Mouse (Mus musculus) midbrain, embryonic 15.5 days (tissue): ENCODE measurements around the gene Ston2. TPM values are rescaled to one million over a fixed set of nuclear protein-coding genes. Genes with fewer than 3 reads are reported as not detected.

Experiments
- ATAC-seq: fragments of 200-750 bp; cut with Nextera tagmentation; replicated peaks from 2 replicates; pipeline ENCODE4 v1.8.0; 2017; ENCODE audit warnings: moderate TSS enrichment
- H3K27ac ChIP-seq: fragments of 300-500 bp; sonication (generic); 2 replicates; pipeline ENCODE4 v1.5.1; 2015; ENCODE audit warnings: mild to moderate bottlenecking, inconsistent platforms
- H3K27me3 ChIP-seq: fragments of 300-500 bp; sonication (generic); replicated peaks from 2 replicates; pipeline ENCODE4 v1.6.1; 2015; ENCODE audit warnings: inconsistent platforms
- H3K36me3 ChIP-seq: fragments of 300-500 bp; sonication (generic); replicated peaks from 2 replicates; pipeline ENCODE4 v1.6.1; 2015; ENCODE audit warnings: inconsistent platforms
- H3K4me1 ChIP-seq: fragments of 300-500 bp; sonication (generic); 2 replicates; pipeline ENCODE4 v1.6.1; 2015; ENCODE audit warnings: inconsistent platforms
- H3K4me2 ChIP-seq: fragments of 300-500 bp; sonication (generic); 2 replicates; pipeline ENCODE4 v1.6.1; 2015; ENCODE audit warnings: inconsistent platforms, mild to moderate bottlenecking, moderate library complexity
- H3K4me3 ChIP-seq: fragments of 300-500 bp; sonication (generic); 2 replicates; pipeline ENCODE4 v1.5.1; 2015; ENCODE audit warnings: mild to moderate bottlenecking, inconsistent platforms
- H3K9ac ChIP-seq: fragments of 300-500 bp; sonication (generic); 2 replicates; pipeline ENCODE4 v1.6.1; 2015; ENCODE audit warnings: mild to moderate bottlenecking, inconsistent platforms
- H3K9me3 ChIP-seq: fragments of 300-500 bp; sonication (generic); 2 replicates; pipeline ENCODE4 v1.6.1; 2016; ENCODE audit warnings: inconsistent platforms
- WGBS: fragments of 180-500 bp; shearing (Covaris S2); methylation state at CpG from one replicate; pipeline ENCODE4 v1.1.7; 2015; ENCODE audit warnings: mixed read lengths; 5-methylcytosine and 5-hydroxymethylcytosine counted together
- polyA plus RNA-seq: library from polyadenylated mRNA; unstranded; fragments of >200 nt; fragmentation: Nextera tagmentation; extraction: Ambion mirVana; gene quantifications from 2 replicates; pipeline ENCODE4 v1.2.1, GENCODE M21; 2015

Ston2 gene
- polyA plus RNA-seq, 1 experiment from 2014 or later, result 5.5 TPM

DNA sequence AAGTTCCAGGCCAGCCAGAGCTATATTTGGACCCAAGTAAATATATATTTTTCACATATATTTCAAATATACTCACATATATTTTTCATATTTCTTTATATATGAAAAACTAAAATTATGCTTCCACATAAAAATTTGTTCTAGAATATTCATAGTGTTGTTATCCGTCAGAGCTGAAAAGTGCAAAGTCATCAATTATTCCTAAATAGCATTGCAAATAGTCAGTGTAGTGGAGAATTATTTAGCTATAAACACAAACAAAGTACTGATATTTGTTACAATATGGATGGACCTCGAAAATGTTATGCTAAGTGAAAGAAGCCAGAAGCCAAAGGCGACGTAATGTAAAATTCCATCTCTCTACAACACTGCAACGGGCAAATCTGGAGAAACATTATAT is 6.8 kb downstream of the Ston2 start:
- H3K27ac ChIP-seq, result no peak overlapping the region
- WGBS, result 89% methylated on average over 5 of the region's 5 CpGs

GRCm38 (mm10) chr12:91780531-91780930 is 7.7 kb downstream of the Ston2 start:
- H3K9me3 ChIP-seq, result no peaks in the 10 kb centered on the region
- no peak overlapping the region for H3K27ac ChIP-seq
- H3K4me3 ChIP-seq, result no peak overlapping the region
- no peak for ATAC-seq
- peaks cover 12% of the 10 kb centered on the region for H3K4me1 ChIP-seq
- H3K4me2 ChIP-seq, result no peak overlapping the region
- 89% methylated on average over 3 of the region's 3 CpGs for WGBS
- H3K9ac ChIP-seq, result no peak overlapping the region
- no peaks in the 10 kb centered on the region for H3K36me3 ChIP-seq
- H3K27me3 ChIP-seq, result no peaks in the 10 kb centered on the region

More for the DNA sequence above, 6.8 kb downstream of the Ston2 start:
- H3K4me2 ChIP-seq, result no peak overlapping the region
- no peaks in the 10 kb centered on the region for H3K9me3 ChIP-seq
- no peaks in the 10 kb centered on the region for H3K27me3 ChIP-seq
- peaks cover 12% of the 10 kb centered on the region for H3K4me1 ChIP-seq
- no peak for ATAC-seq
- no peak overlapping the region for H3K4me3 ChIP-seq
- no peaks in the 10 kb centered on the region for H3K36me3 ChIP-seq
- no peak overlapping the region for H3K9ac ChIP-seq

DNA sequence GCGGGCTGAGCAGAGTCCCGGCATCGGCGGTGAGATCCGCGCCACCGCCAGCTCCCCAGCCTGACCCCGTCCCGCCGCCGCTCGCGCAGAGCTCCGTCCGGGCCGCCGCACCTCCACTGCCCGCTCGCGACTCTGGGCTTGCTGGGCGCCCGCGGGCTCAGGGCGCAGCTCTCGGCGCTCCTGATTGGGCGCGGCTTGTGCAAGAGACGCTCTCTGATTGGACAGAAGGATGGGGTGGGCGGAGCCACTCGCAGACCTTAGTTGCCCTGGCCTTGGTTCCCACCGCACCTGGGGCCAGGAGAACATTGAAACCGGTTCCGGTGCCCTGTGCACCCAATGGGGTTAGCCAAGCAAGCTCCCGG is 9.2 kb downstream of the Ston2 start:
- H3K27ac ChIP-seq, result peak overlapping the region; percentile 62
- H3K9me3 ChIP-seq, result no peaks in the 10 kb centered on the region
- H3K36me3 ChIP-seq, result no peaks in the 10 kb centered on the region
- peaks cover 12% of the 10 kb centered on the region for H3K4me1 ChIP-seq
- WGBS, result under 1% methylated on average over 35 of the region's 35 CpGs
- peak overlapping the region; percentile 85 for H3K4me3 ChIP-seq
- peak; percentile 96 for ATAC-seq
- H3K27me3 ChIP-seq, result no peaks in the 10 kb centered on the region
- H3K4me2 ChIP-seq, result peak overlapping the region; percentile 99
- H3K9ac ChIP-seq, result peak overlapping the region; percentile 54

GRCm38 (mm10) chr12:91778211-91779003 is 9.8 kb downstream of the Ston2 start:
- WGBS, result under 1% methylated on average over 51 of the region's 51 CpGs
- Histone ChIP-seq H3K4me1 (peaks cover 12% of the 10 kb centered on the region), H3K27ac (peak overlapping the region; percentile 62), H3K4me2 (peak overlapping the region; percentile 99), H3K9me3 (no peaks in the 10 kb centered on the region), H3K27me3 (no peaks in the 10 kb centered on the region), H3K36me3 (no peaks in the 10 kb centered on the region), H3K9ac (peak overlapping the region; percentile 54), H3K4me3 (peak overlapping the region; percentile 85)
- ATAC-seq, result peak; percentile 89

DNA sequence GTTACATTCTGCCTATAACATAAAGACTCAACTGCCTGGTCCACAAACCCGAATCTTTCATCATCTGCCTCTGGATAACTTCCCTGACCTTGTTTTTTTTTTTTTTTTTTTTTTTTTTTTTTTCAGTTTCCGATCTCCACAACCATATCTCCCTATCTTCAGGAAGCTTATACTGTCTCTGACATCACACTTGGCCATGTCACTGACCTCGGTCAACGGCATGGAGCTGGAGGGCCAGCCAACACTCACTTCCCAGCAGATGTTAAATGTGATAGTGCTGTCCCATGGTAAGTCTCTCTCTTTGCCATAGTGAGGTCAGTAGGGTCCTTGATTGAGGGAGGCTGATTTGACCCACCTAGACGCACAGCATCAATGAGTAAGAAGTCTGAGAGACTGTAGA is 11.8 kb downstream of the Ston2 start:
- H3K9ac ChIP-seq, result no peak overlapping the region
- ATAC-seq, result no peak
- H3K9me3 ChIP-seq, result no peaks in the 10 kb centered on the region
- no peaks in the 10 kb centered on the region for H3K36me3 ChIP-seq
- WGBS, result 91% methylated on average over 5 of the region's 5 CpGs
- peaks cover 12% of the 10 kb centered on the region for H3K4me1 ChIP-seq
- H3K4me2 ChIP-seq, result no peak overlapping the region
- H3K4me3 ChIP-seq, result no peak overlapping the region
- H3K27me3 ChIP-seq, result no peaks in the 10 kb centered on the region
- H3K27ac ChIP-seq, result no peak overlapping the region

GRCm38 (mm10) chr12:91774811-91775284 is 13.3 kb downstream of the Ston2 start:
- Histone ChIP-seq H3K9ac (no peak overlapping the region), H3K4me3 (no peak overlapping the region), H3K4me2 (no peak overlapping the region), H3K4me1 (peaks cover 12% of the 10 kb centered on the region), H3K27me3 (no peaks in the 10 kb centered on the region), H3K36me3 (no peaks in the 10 kb centered on the region), H3K27ac (no peak overlapping the region), H3K9me3 (no peaks in the 10 kb centered on the region)
- 77% methylated on average over 8 of the region's 8 CpGs for WGBS
- ATAC-seq, result no peak

- peaks cover 7% of the 10 kb centered on the region for H3K4me1 ChIP-seq
- H3K9me3 ChIP-seq, result no peaks in the 10 kb centered on the region
- no peak overlapping the region for H3K27ac ChIP-seq
- no peaks in the 10 kb centered on the region for H3K36me3 ChIP-seq
- no peak overlapping the region for H3K4me3 ChIP-seq
- no peaks in the 10 kb centered on the region for H3K27me3 ChIP-seq
- no peak overlapping the region for H3K9ac ChIP-seq
- WGBS, result 72% methylated on average over 2 of the region's 2 CpGs
- ATAC-seq, result no peak
- no peak overlapping the region for H3K4me2 ChIP-seq
Measured at GRCm38 (mm10) chr12:91768871-91769270, 19.3 kb downstream of the Ston2 start.

GRCm38 (mm10) chr12:91768176-91768575 is 20.0 kb downstream of the Ston2 start:
- Histone ChIP-seq H3K4me3 (no peak overlapping the region), H3K27ac (no peak overlapping the region), H3K36me3 (no peaks in the 10 kb centered on the region), H3K9ac (no peak overlapping the region), H3K4me2 (no peak overlapping the region), H3K27me3 (no peaks in the 10 kb centered on the region), H3K9me3 (no peaks in the 10 kb centered on the region), H3K4me1 (peaks cover 7% of the 10 kb centered on the region)
- 85% methylated on average over 6 of the region's 6 CpGs for WGBS
- ATAC-seq, result no peak

GRCm38 (mm10) chr12:91766338-91767107 is 21.7 kb downstream of the Ston2 start:
- no peak overlapping the region for H3K4me3 ChIP-seq

DNA sequence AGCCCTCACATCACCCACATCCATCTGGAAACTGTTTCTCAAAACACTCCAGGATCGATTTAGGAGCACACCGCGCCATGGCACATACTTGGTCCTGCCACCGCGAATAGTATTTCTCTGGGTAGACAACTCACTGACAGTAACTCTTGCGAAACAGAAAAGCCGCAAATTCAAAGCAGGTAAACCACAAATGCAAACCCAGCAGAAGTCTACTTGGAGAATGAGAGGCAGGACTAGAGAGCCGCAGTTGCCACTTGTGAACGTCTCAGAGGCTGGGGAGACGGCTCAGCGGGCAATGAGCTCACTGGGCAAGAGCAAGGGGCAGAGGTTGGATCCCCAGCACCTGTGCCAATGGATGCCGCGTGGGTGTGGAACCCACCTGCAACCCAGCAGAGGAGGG is 22.7 kb downstream of the Ston2 start:
- ATAC-seq, result no peak
- Histone ChIP-seq H3K4me2 (no peak overlapping the region), H3K27me3 (no peaks in the 10 kb centered on the region), H3K9me3 (no peaks in the 10 kb centered on the region), H3K27ac (no peak overlapping the region), H3K4me1 (peaks cover 7% of the 10 kb centered on the region), H3K36me3 (no peaks in the 10 kb centered on the region), H3K4me3 (no peak overlapping the region), H3K9ac (no peak overlapping the region)
- 73% methylated on average over 13 of the region's 13 CpGs for WGBS

More at GRCm38 (mm10) chr12:91766338-91767107, 21.7 kb downstream of the Ston2 start:
- Histone ChIP-seq H3K9ac (no peak overlapping the region), H3K36me3 (no peaks in the 10 kb centered on the region), H3K4me2 (peak overlapping the region; percentile 24; the same call in 1 of the 2 replicates), H3K27me3 (no peaks in the 10 kb centered on the region), H3K4me1 (peaks cover 7% of the 10 kb centered on the region), H3K27ac (no peak overlapping the region), H3K9me3 (no peaks in the 10 kb centered on the region)
- ATAC-seq, result peak; percentile 81
- 30% methylated on average over 14 of the region's 14 CpGs for WGBS

- Histone ChIP-seq H3K9ac (no peak overlapping the region), H3K27ac (no peak overlapping the region), H3K36me3 (no peaks in the 10 kb centered on the region), H3K4me3 (no peak overlapping the region), H3K27me3 (no peaks in the 10 kb centered on the region), H3K4me1 (peaks cover 7% of the 10 kb centered on the region), H3K4me2 (no peak overlapping the region), H3K9me3 (no peaks in the 10 kb centered on the region)
- ATAC-seq, result no peak
- WGBS, result 11% methylated on average over 2 of the region's 2 CpGs
Measured at GRCm38 (mm10) chr12:91765054-91765453, 23.1 kb downstream of the Ston2 start.

- H3K9ac ChIP-seq, result no peak overlapping the region
- no peak for ATAC-seq
- no peaks in the 10 kb centered on the region for H3K9me3 ChIP-seq
- H3K27ac ChIP-seq, result no peak overlapping the region
- H3K4me2 ChIP-seq, result no peak overlapping the region
- no peak overlapping the region for H3K4me3 ChIP-seq
- peaks cover 7% of the 10 kb centered on the region for H3K4me1 ChIP-seq
- 68% methylated on average over 2 of the region's 2 CpGs for WGBS
- H3K27me3 ChIP-seq, result no peaks in the 10 kb centered on the region
- H3K36me3 ChIP-seq, result no peaks in the 10 kb centered on the region
Measured at GRCm38 (mm10) chr12:91764471-91764870, 23.7 kb downstream of the Ston2 start.
